Mouse (Mus musculus): Measurements from ENCODE around the gene Efcab9. TPM values are rescaled to one million over a fixed set of nuclear protein-coding genes. Genes with fewer than 3 reads are reported as not detected.

Gene Efcab9
- total RNA-seq, 2 experiments from 2014 or later = 0.47 to 0.70 TPM

Other genes starting within 250 kb of the Efcab9 start
- 1,000 to 10,000 TPM; 1,024 TPM for gene Hba-a1, start 248.6 kb downstream of the Efcab9 start, total RNA-seq (2021)
- under 1 TPM in 1 of 2 experiments, not detected in 1; 0.41 TPM for gene Hbq1b, start 245.1 kb downstream of the Efcab9 start, total RNA-seq (2021)
- gene Hba-a2, start 235.6 kb downstream of the Efcab9 start, total RNA-seq (2021) = 100 to 1,000 TPM; 795 to 814 TPM
- not detected for gene Hbq1a, start 232.0 kb downstream of the Efcab9 start, total RNA-seq (2021)
- 10 to 100 TPM; 15.1 to 16.8 TPM for gene Sh3pxd2b, start 184.3 kb downstream of the Efcab9 start, total RNA-seq (2021)
- gene Ubtd2, start 76.7 kb downstream of the Efcab9 start, total RNA-seq (2021) = 10 to 100 TPM; 18.9 to 21.4 TPM
- gene Stk10, start 1.2 kb upstream of the Efcab9 start, total RNA-seq (2021) = 1 to 10 TPM; 4.9 to 6.9 TPM
- 10 to 100 TPM; 53.3 to 53.6 TPM for gene Fbxw11, start 110.6 kb upstream of the Efcab9 start, total RNA-seq (2021)